Mouse (Mus musculus) inflammation-experienced regulatory T-cells (primary cell): Measurements from ENCODE around the gene Tmem140. TPM values are rescaled to one million over a fixed set of nuclear protein-coding genes. Genes with fewer than 3 reads are reported as not detected.

Source experiments
- polyA plus RNA-seq, 2 experiments: library from polyadenylated mRNA; unstranded; fragments of 100-300 nt; shearing (Covaris generic); gene quantifications; one replicate each; pipeline ENCODE4 v1.2.1; 2017

Tmem140 gene
- 10 to 100 TPM; 16.1 to 17.4 TPM for polyA plus RNA-seq

DNA sequence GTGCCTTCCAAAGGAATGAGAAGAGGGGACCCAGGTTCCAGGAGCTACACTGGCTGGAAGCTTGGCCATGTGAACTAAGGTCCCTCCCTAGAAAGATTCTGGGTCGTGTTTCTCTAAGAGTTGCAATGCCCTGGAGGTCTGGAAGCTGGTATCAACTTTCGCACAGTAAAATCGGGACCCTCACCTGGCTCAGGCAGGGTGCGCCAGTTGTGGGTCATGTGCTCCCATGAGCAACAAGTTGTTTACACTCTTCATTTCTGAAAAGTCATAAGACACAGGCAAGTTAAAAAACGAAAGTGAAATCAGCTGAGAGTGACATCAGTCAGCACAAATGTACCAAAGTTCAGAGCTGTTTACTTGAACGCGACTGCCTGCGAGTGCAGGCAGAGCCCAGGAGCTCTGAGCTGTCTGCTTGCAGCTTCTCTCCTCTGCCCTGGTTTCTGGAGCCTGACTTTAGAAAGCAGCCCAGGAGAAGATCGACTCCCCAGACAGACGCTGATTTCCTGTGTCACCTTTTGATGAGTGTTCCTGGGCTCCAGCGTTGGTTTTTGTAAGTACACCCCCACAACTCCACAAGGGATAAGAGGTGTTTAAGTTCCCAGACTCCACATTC, at the start of gene Tmem140:
Gene Tmem140, plus strand, starts transcription at position 356 of the 613 bp plus-strand sequence.

GRCm38 (mm10) chr6:34877509-34878321, 14.8 kb downstream of the Tmem140 start, which contains the start of gene Cyren:
Gene Cyren, minus strand, starts transcription at chr6:34878060.

DNA sequence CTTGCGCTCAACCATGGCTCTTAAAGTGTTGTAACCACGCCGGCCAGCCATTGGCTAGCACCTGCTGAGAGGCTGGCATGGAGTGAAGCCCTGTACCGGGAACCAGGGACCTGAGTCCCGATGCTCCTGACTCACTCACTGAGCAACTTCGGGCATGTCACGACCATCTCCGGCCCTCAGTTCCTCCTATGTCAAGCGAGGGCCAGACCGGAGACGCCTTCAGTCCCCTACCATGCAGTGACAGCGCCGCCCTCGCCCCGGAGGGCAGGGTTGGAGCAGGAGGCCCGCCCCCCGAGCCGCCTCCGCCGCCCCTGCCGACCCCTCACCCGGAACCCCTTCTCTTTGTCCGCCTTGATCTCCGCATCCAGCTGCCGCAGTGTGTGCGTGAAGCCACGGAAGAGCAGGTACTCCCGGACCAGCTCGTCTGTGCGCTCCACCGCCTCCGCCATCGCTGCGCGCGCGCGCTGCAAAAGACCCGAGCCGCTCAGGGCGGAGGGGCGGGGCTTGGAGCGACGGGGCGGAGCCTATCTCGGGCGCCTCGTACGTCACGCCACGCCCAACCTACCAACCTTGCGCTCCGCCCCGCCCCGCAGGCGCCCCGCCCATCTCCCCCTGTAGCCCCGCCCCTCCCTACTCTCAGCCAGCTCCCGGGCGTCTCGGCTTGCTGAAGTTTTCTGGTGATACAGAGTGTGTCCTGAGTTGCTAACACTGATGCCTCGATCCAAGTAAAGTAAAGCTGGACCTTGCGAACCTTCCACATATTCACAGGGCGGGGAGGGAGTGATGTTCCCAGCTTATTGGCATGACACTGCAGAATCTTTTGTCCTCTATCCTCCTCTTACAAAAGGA, 47.6 kb downstream of the Tmem140 start, which contains the start of gene Wdr91:
Gene Wdr91, minus strand, starts transcription at position 506 of the 849 bp plus-strand sequence.

DNA sequence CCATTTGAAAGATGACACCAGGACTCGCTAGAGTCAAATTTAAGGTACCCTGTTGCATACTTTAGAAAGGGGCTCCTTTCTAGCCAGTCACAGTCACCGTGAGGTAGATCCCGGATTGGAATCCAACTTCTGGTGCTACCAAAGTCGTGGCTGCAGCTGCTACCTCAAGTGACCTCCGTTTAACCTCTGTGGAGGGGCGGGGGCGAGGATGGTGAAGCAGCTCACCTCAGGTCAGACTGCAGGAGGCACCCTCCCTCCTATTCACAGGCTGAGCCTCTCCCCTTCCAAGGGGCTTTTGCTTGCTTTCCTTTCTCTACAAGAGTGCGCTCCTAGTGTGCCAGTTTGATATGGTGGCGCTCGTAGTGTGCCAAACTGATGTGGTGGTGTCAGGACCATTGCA, 57.0 kb downstream of the Tmem140 start, which contains the start of gene Stra8:
Gene Stra8, plus strand, starts transcription at position 208 of the 400 bp plus-strand sequence.

Other genes with a start within 250 kb of the Tmem140 start
- 1 to 10 TPM; 1.6 to 1.9 TPM for gene Agbl3, start 82.7 kb upstream of the Tmem140 start, polyA plus RNA-seq
- gene Cyren, start 14.9 kb downstream of the Tmem140 start, polyA plus RNA-seq = 1 to 10 TPM; 9.4 to 9.7 TPM
- 10 to 100 TPM; 17.4 to 22.6 TPM for gene Wdr91, start 47.7 kb downstream of the Tmem140 start, polyA plus RNA-seq
- 1 to 10 TPM in 1 of 2 experiments, under 1 TPM in 1; 0.13 to 1.2 TPM for gene Stra8, start 57.0 kb downstream of the Tmem140 start, polyA plus RNA-seq
- gene Slc23a4, start 125.3 kb downstream of the Tmem140 start, polyA plus RNA-seq = 1 to 10 TPM in 1 of 2 experiments, under 1 TPM in 1; 0.29 to 1.8 TPM